Mouse (Mus musculus): Measurements from ENCODE around the gene Trpc4.

DNA sequence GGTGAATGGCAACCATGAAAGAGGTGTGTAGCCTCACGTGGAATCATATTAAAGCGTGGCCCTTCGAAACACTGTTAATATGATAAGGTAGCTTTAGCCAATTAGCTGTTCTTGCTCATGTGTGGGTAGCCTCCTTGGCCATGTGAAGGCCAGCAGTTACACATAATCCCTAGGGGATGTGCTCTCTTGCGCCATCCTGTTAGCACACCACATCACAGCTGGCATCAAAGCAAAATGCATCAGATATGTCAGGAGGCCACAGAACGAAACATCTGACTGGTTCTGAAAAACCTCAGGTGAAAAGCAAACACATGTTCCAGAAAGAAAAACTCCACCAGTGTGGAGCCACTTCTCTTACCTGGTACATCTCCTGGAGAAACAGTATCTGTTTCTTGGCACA lies 45.4 kb downstream of the Trpc4 start:
- no peak for TF ChIP-seq USF1 (IDR thresholded peaks at IDR 0.05; ENCODE audit: low read depth)
- TF ChIP-seq POLR2A (IDR thresholded peaks at IDR 0.05; ENCODE audit: insufficient read length, low read depth): no peak
- TF ChIP-seq REST (IDR thresholded peaks at IDR 0.05; ENCODE audit: insufficient read depth, insufficient read length): no peak
- TF ChIP-seq TCF3 (IDR thresholded peaks at IDR 0.05; ENCODE audit: insufficient read length, low read depth): no peak

Data from myocyte (in vitro differentiated cells).